Mouse (Mus musculus) midbrain, embryonic 16.5 days (tissue): ENCODE results near the gene Nipsnap3b. TPM values are rescaled to one million over a fixed set of nuclear protein-coding genes. Genes with fewer than 3 reads are reported as not detected.

ENCODE experiments used
- ATAC-seq: fragments of 200-750 bp; cut with Nextera tagmentation; 2 replicates; pipeline ENCODE4 v1.8.0; 2017; ENCODE audit warnings: moderate TSS enrichment
- H3K27ac ChIP-seq: fragments of 300-500 bp; sonication (generic); 2 replicates; pipeline ENCODE4 v1.5.1; 2014; ENCODE audit warnings: mild to moderate bottlenecking, low read length, mixed read lengths
- H3K27me3 ChIP-seq: fragments of 300-500 bp; sonication (generic); 2 replicates; pipeline ENCODE4 v1.6.1; 2014; ENCODE audit warnings: low read depth, low read length, mixed read lengths; ENCODE audit not compliant: control insufficient read depth, insufficient read depth
- H3K36me3 ChIP-seq: fragments of 300-500 bp; sonication (generic); 2 replicates; pipeline ENCODE4 v1.6.1; 2014; ENCODE audit warnings: mild to moderate bottlenecking, low read length, moderate library complexity, mixed read lengths; ENCODE audit not compliant: control insufficient read depth, insufficient read depth
- H3K4me1 ChIP-seq: fragments of 300-500 bp; sonication (generic); 2 replicates; pipeline ENCODE4 v1.6.1; 2014; ENCODE audit warnings: mild to moderate bottlenecking, low read length, mixed read lengths; ENCODE audit not compliant: control insufficient read depth, insufficient read depth
- H3K4me2 ChIP-seq: fragments of 300-500 bp; sonication (generic); 2 replicates; pipeline ENCODE4 v1.6.1; 2014; ENCODE audit warnings: mild to moderate bottlenecking, low read length, mixed read lengths
- H3K4me3 ChIP-seq: fragments of 300-500 bp; sonication (generic); 2 replicates; pipeline ENCODE4 v1.5.1; 2014; ENCODE audit warnings: low read depth, mild to moderate bottlenecking, low read length, moderate library complexity, mixed read lengths
- H3K9ac ChIP-seq: fragments of 300-500 bp; sonication (generic); 2 replicates; pipeline ENCODE4 v1.6.1; 2014; ENCODE audit warnings: low read depth, low read length, mixed read lengths
- H3K9me3 ChIP-seq: fragments of 300-500 bp; sonication (generic); replicated peaks from 2 replicates; pipeline ENCODE4 v1.6.1; 2014; ENCODE audit warnings: mild to moderate bottlenecking, low read length, mixed read lengths; ENCODE audit not compliant: control insufficient read depth, poor library complexity, severe bottlenecking
- WGBS: fragments of 180-500 bp; shearing (Covaris S2); extraction: QIAGEN DNeasy Blood & Tissue Kit; methylation state at CpG from one replicate; pipeline ENCODE4 v1.1.7; 2014; 5-methylcytosine and 5-hydroxymethylcytosine counted together
- polyA plus RNA-seq: library from polyadenylated mRNA; unstranded; fragments of >200 nt; fragmentation: Nextera tagmentation; extraction: Ambion mirVana; gene quantifications from 2 replicates; pipeline ENCODE4 v1.2.1, GENCODE M21; 2015

Gene Nipsnap3b
- polyA plus RNA-seq, 1 experiment from 2014 or later, result 194 TPM

DNA sequence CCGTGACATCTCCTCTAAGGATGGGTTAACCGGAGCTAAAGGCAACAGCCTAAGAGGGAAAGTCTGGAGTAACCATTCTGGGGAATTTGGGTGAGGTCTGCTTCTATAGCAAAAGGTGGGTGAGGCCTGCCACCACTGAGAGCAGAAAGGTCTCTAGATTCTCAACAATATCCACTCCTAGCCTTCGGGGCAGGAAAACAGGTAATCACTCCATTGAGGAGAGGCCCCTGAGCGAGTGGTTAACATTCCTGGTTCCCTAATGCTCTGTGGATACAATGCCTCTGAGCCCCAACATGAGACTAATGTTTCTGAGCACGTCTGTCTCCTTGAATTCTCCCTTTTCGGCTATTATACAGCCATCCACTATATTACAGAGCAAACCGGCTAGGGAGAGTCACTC lies 2.7 kb downstream of the Nipsnap3b start:
- Histone ChIP-seq H3K4me2 (no peak overlapping the region), H3K9me3 (0 out of 2 replicates have a peak, but pooled peaks cover 4% of the 10 kb centered on the region), H3K27me3 (no peaks in the 10 kb centered on the region), H3K9ac (no peak overlapping the region), H3K4me3 (no peak overlapping the region), H3K36me3 (peaks cover 21% of the 10 kb centered on the region), H3K27ac (no peak overlapping the region), H3K4me1 (peaks cover 7% of the 10 kb centered on the region; the same call in 1 of the 2 replicates)
- no peak for ATAC-seq
- 97% methylated on average over 7 of the region's 7 CpGs for WGBS

DNA sequence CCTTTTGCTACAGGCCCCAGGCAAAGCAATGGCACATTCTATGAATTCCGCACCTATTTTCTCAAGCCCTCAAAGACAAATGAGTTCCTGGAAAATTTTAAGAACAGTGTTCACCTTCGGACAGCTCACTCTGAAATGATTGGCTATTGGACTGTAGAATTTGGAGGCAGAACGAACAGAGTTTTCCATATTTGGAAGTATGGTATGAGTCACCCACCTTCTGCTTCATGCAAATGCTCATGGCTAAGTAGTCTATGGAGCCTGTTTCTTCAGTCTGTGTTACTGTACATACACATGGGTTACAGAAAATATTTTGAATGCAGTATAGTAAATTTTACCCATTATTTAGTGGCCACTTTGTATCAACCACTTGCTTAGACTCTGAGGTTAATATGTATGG lies 3.3 kb downstream of the Nipsnap3b start:
- WGBS, result 98% methylated on average over 3 of the region's 3 CpGs
- Histone ChIP-seq H3K4me2 (no peak overlapping the region), H3K36me3 (peaks cover 23% of the 10 kb centered on the region), H3K9ac (no peak overlapping the region), H3K27me3 (no peaks in the 10 kb centered on the region), H3K27ac (no peak overlapping the region), H3K4me3 (no peak overlapping the region), H3K9me3 (0 out of 2 replicates have a peak, but pooled peaks cover 4% of the 10 kb centered on the region), H3K4me1 (peaks cover 7% of the 10 kb centered on the region; the same call in 1 of the 2 replicates)
- no peak for ATAC-seq

DNA sequence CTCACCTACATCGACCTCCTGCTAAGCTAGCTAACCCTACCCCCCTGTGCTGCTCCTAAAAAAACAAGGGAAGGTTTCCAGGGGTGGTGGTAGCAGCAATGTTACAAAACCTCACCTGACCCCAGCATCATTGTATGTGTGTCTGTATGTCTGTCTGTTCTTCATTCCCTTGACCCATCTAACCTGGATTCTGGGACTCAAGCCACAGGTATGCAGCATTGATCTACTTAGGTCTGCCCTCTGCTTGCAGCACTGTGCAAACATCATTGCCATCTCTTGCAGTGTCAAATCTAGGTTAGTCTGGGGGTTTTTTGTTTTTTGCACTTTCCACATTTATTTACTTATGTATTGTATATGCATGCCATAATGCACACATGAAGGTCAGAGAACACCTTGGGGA lies 6.7 kb downstream of the Nipsnap3b start:
- H3K36me3 ChIP-seq, result peaks cover 38% of the 10 kb centered on the region
- WGBS, result 100% methylated on average over 1 of the region's 1 CpGs
- 0 out of 2 replicates have a peak, but pooled peaks cover 4% of the 10 kb centered on the region for H3K9me3 ChIP-seq
- ATAC-seq, result no peak
- H3K27me3 ChIP-seq, result no peaks in the 10 kb centered on the region
- H3K27ac ChIP-seq, result no peak overlapping the region
- no peak overlapping the region for H3K4me3 ChIP-seq
- H3K9ac ChIP-seq, result no peak overlapping the region
- no peak overlapping the region for H3K4me2 ChIP-seq
- H3K4me1 ChIP-seq, result no peaks in the 10 kb centered on the region

GRCm38 (mm10) chr4:53023189-53023925 lies 11.7 kb downstream of the Nipsnap3b start:
- H3K36me3 ChIP-seq, result peaks cover 24% of the 10 kb centered on the region
- H3K27me3 ChIP-seq, result no peaks in the 10 kb centered on the region
- no peak overlapping the region for H3K4me2 ChIP-seq
- no peak overlapping the region for H3K27ac ChIP-seq
- no peak for ATAC-seq
- H3K9me3 ChIP-seq, result 0 out of 2 replicates have a peak, but pooled peaks cover 2% of the 10 kb centered on the region
- H3K9ac ChIP-seq, result no peak overlapping the region
- H3K4me1 ChIP-seq, result no peaks in the 10 kb centered on the region
- 94% methylated on average over 14 of the region's 14 CpGs for WGBS
- H3K4me3 ChIP-seq, result no peak overlapping the region

DNA sequence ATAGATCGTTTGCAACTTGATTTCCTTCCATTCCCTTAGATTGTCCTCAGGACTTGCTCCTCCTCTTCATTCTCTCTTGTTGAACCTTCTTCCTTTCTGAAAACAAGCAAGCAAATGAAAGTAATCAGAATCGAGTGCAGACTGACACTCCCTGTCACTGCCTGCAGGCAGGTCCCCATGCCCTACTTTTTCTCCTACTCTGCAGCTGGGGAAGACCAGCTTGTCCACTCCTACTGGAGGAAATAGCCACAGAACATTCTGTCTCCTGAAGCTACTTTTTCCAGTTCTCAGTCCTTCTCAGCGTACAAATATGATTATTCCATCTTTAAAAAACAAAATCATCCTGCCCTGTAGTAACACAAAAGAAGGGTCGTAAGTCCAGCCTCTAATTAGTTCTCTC lies 12.7 kb downstream of the Nipsnap3b start:
- WGBS, result 88% methylated on average over 4 of the region's 4 CpGs
- no peaks in the 10 kb centered on the region for H3K27me3 ChIP-seq
- H3K9ac ChIP-seq, result no peak overlapping the region
- 0 out of 2 replicates have a peak, but pooled peaks cover 2% of the 10 kb centered on the region for H3K9me3 ChIP-seq
- H3K27ac ChIP-seq, result no peak overlapping the region
- H3K4me1 ChIP-seq, result no peaks in the 10 kb centered on the region
- H3K36me3 ChIP-seq, result peaks cover 22% of the 10 kb centered on the region
- no peak for ATAC-seq
- H3K4me3 ChIP-seq, result no peak overlapping the region
- no peak overlapping the region for H3K4me2 ChIP-seq

DNA sequence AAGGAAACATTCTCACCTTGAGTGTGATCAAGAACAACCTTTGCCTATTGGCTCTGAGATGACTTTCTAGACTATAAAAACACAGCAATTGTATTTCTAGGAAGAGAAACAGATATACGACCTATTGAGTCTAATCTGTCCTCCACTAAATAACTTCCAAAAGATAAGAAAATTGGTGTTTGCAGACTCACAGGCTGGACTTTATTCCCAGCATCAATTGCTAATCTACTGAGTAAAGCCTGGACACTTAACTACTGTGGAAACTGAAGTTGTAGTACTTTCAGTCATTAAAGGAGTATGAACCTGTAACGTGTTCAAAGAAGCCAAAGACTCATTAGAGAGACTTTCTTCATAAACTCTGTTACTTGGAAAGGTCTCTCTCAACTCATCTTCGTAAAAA lies 16.1 kb downstream of the Nipsnap3b start:
- no peaks in the 10 kb centered on the region for H3K4me1 ChIP-seq
- H3K9ac ChIP-seq, result no peak overlapping the region
- H3K4me2 ChIP-seq, result no peak overlapping the region
- peaks cover 9% of the 10 kb centered on the region for H3K36me3 ChIP-seq
- H3K27me3 ChIP-seq, result no peaks in the 10 kb centered on the region
- no peak for ATAC-seq
- H3K9me3 ChIP-seq, result 0 out of 2 replicates have a peak, but pooled peaks cover 2% of the 10 kb centered on the region
- H3K27ac ChIP-seq, result no peak overlapping the region
- WGBS, result 85% methylated on average over 3 of the region's 3 CpGs
- no peak overlapping the region for H3K4me3 ChIP-seq

GRCm38 (mm10) chr4:53030326-53030948 lies 18.8 kb downstream of the Nipsnap3b start:
- H3K4me2 ChIP-seq, result no peak overlapping the region
- H3K4me3 ChIP-seq, result no peak overlapping the region
- 0 out of 2 replicates have a peak, but pooled peaks cover 2% of the 10 kb centered on the region for H3K9me3 ChIP-seq
- no peaks in the 10 kb centered on the region for H3K27me3 ChIP-seq
- no peaks in the 10 kb centered on the region for H3K36me3 ChIP-seq
- no peaks in the 10 kb centered on the region for H3K4me1 ChIP-seq
- peak; percentile 78; the same call in 1 of the 2 replicates for ATAC-seq
- 45% methylated on average over 8 of the region's 8 CpGs for WGBS
- no peak overlapping the region for H3K27ac ChIP-seq
- no peak overlapping the region for H3K9ac ChIP-seq

DNA sequence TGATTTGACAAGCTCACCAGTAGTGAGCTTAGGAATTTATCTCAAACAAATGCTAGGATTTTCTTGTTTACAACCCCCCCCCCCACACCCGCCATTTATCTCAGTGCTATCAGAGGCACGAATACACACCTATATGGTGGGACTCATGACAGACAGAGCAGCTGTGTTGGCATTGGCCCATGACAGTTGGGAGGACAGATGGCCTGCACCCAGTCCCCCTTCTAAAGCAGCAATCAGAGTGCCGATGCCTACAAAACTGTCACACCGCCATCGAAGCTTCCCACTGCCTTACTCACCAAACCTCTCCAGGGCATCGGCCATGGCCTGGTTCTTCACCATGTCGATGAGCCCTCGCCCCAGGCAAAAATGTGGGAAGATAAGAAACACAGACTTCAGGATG lies 32.1 kb downstream of the Nipsnap3b start:
- Histone ChIP-seq H3K4me3 (no peak overlapping the region), H3K4me2 (no peak overlapping the region), H3K36me3 (no peaks in the 10 kb centered on the region), H3K9ac (no peak overlapping the region), H3K4me1 (no peaks in the 10 kb centered on the region), H3K9me3 (no peaks in the 10 kb centered on the region), H3K27me3 (no peaks in the 10 kb centered on the region), H3K27ac (no peak overlapping the region)
- ATAC-seq, result no peak
- WGBS, result 89% methylated on average over 8 of the region's 8 CpGs

GRCm38 (mm10) chr4:53045807-53046206 lies 34.1 kb downstream of the Nipsnap3b start:
- Histone ChIP-seq H3K4me1 (no peaks in the 10 kb centered on the region), H3K4me2 (no peak overlapping the region), H3K27ac (no peak overlapping the region), H3K27me3 (no peaks in the 10 kb centered on the region), H3K9ac (no peak overlapping the region), H3K4me3 (no peak overlapping the region), H3K9me3 (no peaks in the 10 kb centered on the region), H3K36me3 (no peaks in the 10 kb centered on the region)
- no peak for ATAC-seq
- WGBS, result 82% methylated on average over 7 of the region's 7 CpGs
